Mouse (Mus musculus): ENCODE results near the gene Ptov1. TPM values are rescaled to one million over a fixed set of nuclear protein-coding genes. Genes with fewer than 3 reads are reported as not detected.
A peak's percentile ranks its signal among the peaks of the same experiment; 100 is the strongest.

Ptov1 gene
- 44.1 and 46.4 TPM in 2 replicates for total RNA-seq (2012; rRNA removed)
- polyA plus RNA-seq (2012; ENCODE audit: insufficient read depth in 1 of 2, insufficient read length in 2 of 2, low read depth in 1 of 2, low replicate concordance in 2 of 2, missing spikeins in 1 of 2): 100 to 1,000 TPM in 1 of 2 experiments, not detected in 1; 168 TPM

GRCm38 (mm10) chr7:44869697-44870528, at the start of gene Ptov1:
Gene Ptov1, minus strand, starts transcription at chr7:44869788.
- peak; percentile 99 for DNase-seq (ENCODE audit: low read depth, low spot score)
- H3K4me1 ChIP-seq (ENCODE audit: control insufficient read depth in 1 of 2, insufficient read depth in 2 of 2, low read length in 2 of 2): peaks cover 3 to 4% of the 10 kb centered on the region in 2 experiments; a peak in 3 of 4 replicates
- H3K27me3 ChIP-seq (ENCODE audit: control insufficient read depth in 1 of 2, insufficient read depth in 2 of 2, low read length in 2 of 2): no peaks in the 10 kb centered on the region
- no peaks in the 10 kb centered on the region for H3K9me3 ChIP-seq (replicated peaks; ENCODE audit: insufficient read depth, low read length)
- H3K9ac ChIP-seq (ENCODE audit: control insufficient read depth, low read depth, low read length, poor library complexity, severe bottlenecking): peak within 1 kb of the TSS; percentile 82
- H3K4me3 ChIP-seq (ENCODE audit: control insufficient read depth in 1 of 2, insufficient read depth in 1 of 2, low read depth in 2 of 2, low read length in 2 of 2): peak within 1 kb of the TSS; percentile 64 to 71
- H3K36me3 ChIP-seq (ENCODE audit: control insufficient read depth in 1 of 2, insufficient read depth in 2 of 2, low read length in 2 of 2): no peaks in the 10 kb centered on the region
- H3K79me2 ChIP-seq (ENCODE audit: control insufficient read depth, insufficient read depth, low read length, poor library complexity): peaks cover 9% of the 10 kb centered on the region
- peak within 1 kb of the TSS; percentile 67 for H3K27ac ChIP-seq (ENCODE audit: control insufficient read depth, low read depth, low read length)
- no peak for TF ChIP-seq GATA1 (IDR thresholded peaks at IDR 0.05; ENCODE audit: low read depth, low read length)
- TF ChIP-seq RCOR1 (IDR thresholded peaks at IDR 0.05; ENCODE audit: low read depth, low read length): peak; percentile 19; the same call in 1 of the 2 replicates
- peak; percentile 33 to 56; a peak in 1 of 4 replicates for TF ChIP-seq POLR2A (IDR thresholded peaks at IDR 0.05; ENCODE audit: control insufficient read depth in 1 of 2, insufficient read depth in 1 of 2, low read depth in 1 of 2, low read length in 2 of 2, poor library complexity in 1 of 2)
- TF ChIP-seq TBP (IDR thresholded peaks at IDR 0.05; ENCODE audit: low read depth, low read length): 0 out of 2 replicates have a peak, but pooled peaks have one; percentile 60
- peak; percentile 73 for TF ChIP-seq MXI1 (IDR thresholded peaks at IDR 0.05; ENCODE audit: low read depth, low read length)
- TF ChIP-seq JUND (IDR thresholded peaks at IDR 0.05; ENCODE audit: low read depth, low read length): no peak
- TF ChIP-seq MAFK (IDR thresholded peaks at IDR 0.05; ENCODE audit: borderline replicate concordance, low read depth, low read length): no peak
- TF ChIP-seq MYC (IDR thresholded peaks at IDR 0.05; ENCODE audit: low read depth, low read length): peak; percentile 72; the same call in 1 of the 2 replicates
- no peak for TF ChIP-seq GABPA (IDR thresholded peaks at IDR 0.05; ENCODE audit: low read depth, low read length)
- no peak; the same call in 1 of the 2 replicates for TF ChIP-seq USF1 (IDR thresholded peaks at IDR 0.05; ENCODE audit: low read depth, low read length)
- TF ChIP-seq RAD21 (IDR thresholded peaks at IDR 0.05; ENCODE audit: low read depth, low read length): no peak
- TF ChIP-seq EP300 (IDR thresholded peaks at IDR 0.05; ENCODE audit: low read depth in 1 of 2, low read length in 2 of 2): no peak
- TF ChIP-seq ZMIZ1 (IDR thresholded peaks at IDR 0.05; ENCODE audit: low read depth, low read length): no peak; the same call in 1 of the 2 replicates
- no peak; the same call in 1 of the 2 replicates for TF ChIP-seq POLR2AphosphoS2 (IDR thresholded peaks at IDR 0.05; ENCODE audit: low read length)
- peak; percentile 92 for TF ChIP-seq SIN3A (IDR thresholded peaks at IDR 0.05; ENCODE audit: low read length)
- no peak for TF ChIP-seq MYB (IDR thresholded peaks at IDR 0.05; ENCODE audit: low read depth, low read length)
- TF ChIP-seq NRF1 (IDR thresholded peaks at IDR 0.05; ENCODE audit: insufficient read depth, low read depth, low read length, poor library complexity, severe bottlenecking): no peak
- peak; percentile 19; the same call in 1 of the 2 replicates for TF ChIP-seq SMC3 (IDR thresholded peaks at IDR 0.05; ENCODE audit: low read depth, low read length)
- no peak for TF ChIP-seq POLR2AphosphoS5 (IDR thresholded peaks at IDR 0.05; ENCODE audit: borderline replicate concordance, low read depth, low read length)
- peak; percentile 98 for TF ChIP-seq MAZ (IDR thresholded peaks at IDR 0.05; ENCODE audit: low read depth, low read length)
- peak; percentile 36; the same call in 1 of the 2 replicates for TF ChIP-seq MEF2A (IDR thresholded peaks at IDR 0.05; ENCODE audit: extremely low read depth, insufficient replicate concordance, low read depth, low read length, poor library complexity, severe bottlenecking)
- TF ChIP-seq NELFE (IDR thresholded peaks at IDR 0.05; ENCODE audit: low read depth, low read length): peak; percentile 62; the same call in 1 of the 2 replicates
- peak; percentile 28 for TF ChIP-seq BHLHE40 (IDR thresholded peaks at IDR 0.05; ENCODE audit: borderline replicate concordance, low read depth, low read length)
- TF ChIP-seq UBTF (IDR thresholded peaks at IDR 0.05; ENCODE audit: borderline replicate concordance, insufficient read depth, low read depth, low read length): no peak
- peak; percentile 99 for TF ChIP-seq CHD1 (IDR thresholded peaks at IDR 0.05; ENCODE audit: low read depth, low read length)
- TF ChIP-seq TCF12 (IDR thresholded peaks at IDR 0.05; ENCODE audit: low read depth, low read length): peak; percentile 51
- no peak for TF ChIP-seq ZKSCAN1 (IDR thresholded peaks at IDR 0.05; ENCODE audit: low read depth, low read length)
- peak; percentile 37; the same call in 1 of the 2 replicates for TF ChIP-seq ELF1 (IDR thresholded peaks at IDR 0.05; ENCODE audit: low read depth, low read length)
- no peak for TF ChIP-seq ZC3H11A (IDR thresholded peaks at IDR 0.05; ENCODE audit: low read depth, low read length)
- no peak for TF ChIP-seq TAL1 (IDR thresholded peaks at IDR 0.05; ENCODE audit: low read length)
- TF ChIP-seq E2F4 (IDR thresholded peaks at IDR 0.05; ENCODE audit: borderline replicate concordance, low read depth, low read length): peak; percentile 51; the same call in 1 of the 2 replicates
- peak; percentile 90 for TF ChIP-seq HCFC1 (IDR thresholded peaks at IDR 0.05; ENCODE audit: low read depth, low read length)
- TF ChIP-seq ETS1 (IDR thresholded peaks at IDR 0.05; ENCODE audit: low read depth, low read length): peak; percentile 31
- TF ChIP-seq MAX (IDR thresholded peaks at IDR 0.05; ENCODE audit: low read length): peak; percentile 70
